Mouse (Mus musculus) thymus, postnatal 10 days (tissue): ENCODE data around the gene Armt1.
A peak's percentile ranks its signal among the peaks of the same experiment; 100 is the strongest.

Experiments used
- DNase-seq, 2 experiments: peaks; one replicate each; pipeline ENCODE4 v3.0.0; 2021; ENCODE audit warnings: low spot score in 2 of 2

Armt1 gene

GRCm38 (mm10) chr10:4432123-4432931 lies at the start of gene Armt1, which contains the start of gene Rmnd1:
Armt1 (plus strand) TSS chr10:4432467.
Rmnd1 (minus strand) TSS chr10:4432388.
- peak; percentile 93 to 96 for DNase-seq

GRCm38 (mm10) chr10:4384244-4384643 lies 48.0 kb upstream of the Armt1 start:
- DNase-seq = no peak

GRCm38 (mm10) chr10:4386609-4387591 lies 45.4 kb upstream of the Armt1 start:
- DNase-seq = peak; percentile 93 to 95

- DNase-seq = peak; percentile 66 to 71
Observed at GRCm38 (mm10) chr10:4387701-4388383, 44.4 kb upstream of the Armt1 start, which contains the start of gene Zbtb2. Zbtb2 (minus strand) TSS chr10:4388108.

- peak in 1 of 2 experiments; percentile 15 for DNase-seq
Observed at GRCm38 (mm10) chr10:4388384-4388745, 43.9 kb upstream of the Armt1 start.

GRCm38 (mm10) chr10:4389036-4389435 lies 43.2 kb upstream of the Armt1 start:
- no peak for DNase-seq

GRCm38 (mm10) chr10:4389461-4390112 lies 42.7 kb upstream of the Armt1 start:
- DNase-seq = no peak

GRCm38 (mm10) chr10:4390550-4390949 lies 41.7 kb upstream of the Armt1 start:
- no peak for DNase-seq

- DNase-seq = no peak
Observed at GRCm38 (mm10) chr10:4391076-4391475, 41.2 kb upstream of the Armt1 start.

GRCm38 (mm10) chr10:4391851-4392250 lies 40.4 kb upstream of the Armt1 start:
- DNase-seq = peak in 1 of 2 experiments; percentile 24

GRCm38 (mm10) chr10:4395321-4395720 lies 36.9 kb upstream of the Armt1 start:
- no peak for DNase-seq

- DNase-seq = no peak
Observed at GRCm38 (mm10) chr10:4398058-4398457, 34.2 kb upstream of the Armt1 start.

GRCm38 (mm10) chr10:4404895-4405491 lies 27.3 kb upstream of the Armt1 start:
- DNase-seq = peak in 1 of 2 experiments; percentile 68

GRCm38 (mm10) chr10:4405511-4405910 lies 26.8 kb upstream of the Armt1 start:
- no peak for DNase-seq

- no peak for DNase-seq
Observed at GRCm38 (mm10) chr10:4407191-4407590, 25.1 kb upstream of the Armt1 start.

GRCm38 (mm10) chr10:4425245-4425644 lies 7.0 kb upstream of the Armt1 start:
- DNase-seq = no peak

GRCm38 (mm10) chr10:4430399-4430798 lies 1.9 kb upstream of the Armt1 start:
- DNase-seq = no peak

GRCm38 (mm10) chr10:4430826-4431225 lies 1.4 kb upstream of the Armt1 start:
- DNase-seq = no peak

GRCm38 (mm10) chr10:4431746-4432122 lies 533 bp upstream of the Armt1 start:
- DNase-seq = no peak

GRCm38 (mm10) chr10:4432996-4433755 lies 909 bp downstream of the Armt1 start:
- peak in 1 of 2 experiments; percentile 17 for DNase-seq
